Mouse (Mus musculus): ENCODE results near the gene Myo1e. TPM values are rescaled to one million over a fixed set of nuclear protein-coding genes. Genes with fewer than 3 reads are reported as not detected.

Myo1e gene
- polyA plus RNA-seq, 1 experiment: 0.02 TPM

DNA sequence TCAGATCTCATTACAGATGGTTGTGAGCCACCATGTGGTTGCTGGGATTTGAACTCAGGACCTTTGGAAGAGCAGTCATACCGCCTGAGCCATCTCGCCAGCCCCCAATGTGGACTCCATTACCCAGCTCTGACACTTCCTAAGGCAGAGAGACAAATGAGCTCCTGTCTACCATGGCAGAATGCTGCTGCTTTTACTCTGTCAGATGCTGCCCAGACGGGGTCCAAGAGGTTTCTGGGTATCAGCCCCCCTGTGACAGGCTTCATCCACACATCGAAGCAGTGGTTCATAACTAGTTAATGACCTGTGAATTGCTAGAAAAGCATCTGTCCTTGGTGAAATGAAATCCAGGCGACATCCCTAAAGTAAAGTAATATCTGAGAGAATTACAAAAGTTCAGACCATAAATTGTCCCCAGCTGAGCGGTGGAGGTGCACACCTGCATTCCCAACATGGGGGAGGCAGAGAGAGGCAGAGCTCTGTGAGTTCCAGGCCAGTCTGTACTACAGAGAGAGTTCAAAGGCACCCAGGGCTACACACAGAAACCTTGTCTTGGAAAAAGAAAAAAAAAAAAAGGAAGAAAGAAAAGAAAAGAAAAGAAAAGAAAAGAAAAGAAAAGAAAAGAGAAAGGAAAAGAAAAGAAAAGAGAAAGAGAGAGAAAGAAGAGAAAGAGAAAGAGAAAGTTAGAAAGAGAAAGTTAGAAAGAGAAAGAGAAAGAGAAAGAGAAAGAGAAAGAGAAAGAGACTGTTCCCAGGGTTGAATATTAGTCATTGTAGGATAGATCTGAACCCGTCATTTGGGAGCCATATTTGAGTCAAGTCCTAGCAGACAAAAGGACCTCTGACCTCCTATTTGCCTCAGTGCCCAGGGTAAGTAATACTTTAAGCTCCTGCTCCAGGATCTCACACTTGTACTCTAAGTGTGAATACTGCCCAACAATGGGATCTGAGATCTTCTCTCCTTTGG, 172.6 kb downstream of the Myo1e start:
- no peak for TF ChIP-seq TAL1 (IDR thresholded peaks at IDR 0.05; ENCODE audit: low read length)
- Histone ChIP-seq H3K27me3 (ENCODE audit: control insufficient read depth) (no peaks in the 10 kb centered on the region), H3K4me1 (ENCODE audit: control insufficient read depth) (peaks cover 23% of the 10 kb centered on the region), H3K4me3 (replicated peaks) (no peak overlapping the region), H3K9me3 (ENCODE audit: control insufficient read depth, low read length) (no peaks in the 10 kb centered on the region), H3K36me3 (ENCODE audit: control insufficient read depth) (no peaks in the 10 kb centered on the region; the same call in 1 of the 2 replicates)

GRCm38 (mm10) chr9:70382091-70382490, 174.9 kb downstream of the Myo1e start:
- no peak overlapping the region for H3K4me3 ChIP-seq (replicated peaks)
- TF ChIP-seq TAL1 (IDR thresholded peaks at IDR 0.05; ENCODE audit: low read length) (no peak), GATA1 (IDR thresholded peaks at IDR 0.05; ENCODE audit: low read length) (no peak)
- H3K27me3 ChIP-seq (ENCODE audit: control insufficient read depth): no peaks in the 10 kb centered on the region
- H3K36me3 ChIP-seq (ENCODE audit: control insufficient read depth): no peaks in the 10 kb centered on the region; the same call in 1 of the 2 replicates
- no peaks in the 10 kb centered on the region for H3K9me3 ChIP-seq (ENCODE audit: control insufficient read depth, low read length)
- H3K4me1 ChIP-seq (ENCODE audit: control insufficient read depth): peaks cover 44% of the 10 kb centered on the region

DNA sequence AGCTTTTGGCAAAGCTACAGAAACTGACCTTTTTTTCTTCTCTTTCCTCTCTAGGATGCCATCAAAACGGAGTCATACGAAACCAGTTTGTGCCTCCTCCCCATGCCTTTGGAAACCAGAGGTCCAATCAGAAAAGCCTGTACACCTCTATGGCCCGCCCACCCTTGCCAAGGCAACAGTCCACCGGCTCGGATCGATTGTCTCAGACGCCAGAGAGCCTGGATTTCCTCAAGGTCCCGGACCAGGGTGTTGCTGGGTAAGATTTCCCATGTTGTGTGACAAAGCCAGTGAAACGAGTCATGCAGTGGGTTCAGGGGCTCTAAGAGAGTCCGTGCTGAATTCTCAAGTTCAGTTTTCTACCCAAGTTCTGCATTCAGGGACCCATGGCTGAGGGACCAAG, 176.6 kb downstream of the Myo1e start:
- TF ChIP-seq TAL1 (IDR thresholded peaks at IDR 0.05; ENCODE audit: low read length): no peak
- no peaks in the 10 kb centered on the region for H3K27me3 ChIP-seq (ENCODE audit: control insufficient read depth)
- no peak overlapping the region for H3K4me3 ChIP-seq (replicated peaks)
- H3K9me3 ChIP-seq (ENCODE audit: control insufficient read depth, low read length): no peaks in the 10 kb centered on the region
- H3K4me1 ChIP-seq (ENCODE audit: control insufficient read depth): peaks cover 46% of the 10 kb centered on the region
- no peaks in the 10 kb centered on the region for H3K36me3 ChIP-seq (ENCODE audit: control insufficient read depth)

DNA sequence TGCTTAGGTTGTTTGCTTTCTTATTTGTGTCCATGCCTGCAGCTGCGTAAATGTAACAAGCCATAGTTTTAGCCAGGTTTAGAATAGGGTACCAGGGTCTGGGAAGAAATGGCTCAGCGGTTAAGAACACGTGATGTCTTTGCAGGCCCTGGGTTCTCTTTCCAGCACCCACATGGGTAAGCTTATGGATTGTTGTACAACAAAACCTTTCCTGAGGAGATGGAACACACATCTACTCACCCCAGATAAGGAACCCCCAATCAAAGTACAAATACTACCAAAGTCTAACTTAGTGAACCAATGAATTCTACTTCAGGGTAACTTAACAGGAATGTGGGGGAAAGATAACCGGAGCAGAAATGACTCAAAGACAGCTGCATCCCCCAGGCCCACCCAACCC, 177.3 kb downstream of the Myo1e start:
- H3K9me3 ChIP-seq (ENCODE audit: control insufficient read depth, low read length): no peaks in the 10 kb centered on the region
- H3K36me3 ChIP-seq (ENCODE audit: control insufficient read depth): no peaks in the 10 kb centered on the region
- H3K27me3 ChIP-seq (ENCODE audit: control insufficient read depth): no peaks in the 10 kb centered on the region
- TF ChIP-seq GATA1 (IDR thresholded peaks at IDR 0.05; ENCODE audit: low read length) (no peak), TAL1 (IDR thresholded peaks at IDR 0.05; ENCODE audit: low read length) (no peak)
- peaks cover 46% of the 10 kb centered on the region for H3K4me1 ChIP-seq (ENCODE audit: control insufficient read depth)
- H3K4me3 ChIP-seq (replicated peaks): no peak overlapping the region

DNA sequence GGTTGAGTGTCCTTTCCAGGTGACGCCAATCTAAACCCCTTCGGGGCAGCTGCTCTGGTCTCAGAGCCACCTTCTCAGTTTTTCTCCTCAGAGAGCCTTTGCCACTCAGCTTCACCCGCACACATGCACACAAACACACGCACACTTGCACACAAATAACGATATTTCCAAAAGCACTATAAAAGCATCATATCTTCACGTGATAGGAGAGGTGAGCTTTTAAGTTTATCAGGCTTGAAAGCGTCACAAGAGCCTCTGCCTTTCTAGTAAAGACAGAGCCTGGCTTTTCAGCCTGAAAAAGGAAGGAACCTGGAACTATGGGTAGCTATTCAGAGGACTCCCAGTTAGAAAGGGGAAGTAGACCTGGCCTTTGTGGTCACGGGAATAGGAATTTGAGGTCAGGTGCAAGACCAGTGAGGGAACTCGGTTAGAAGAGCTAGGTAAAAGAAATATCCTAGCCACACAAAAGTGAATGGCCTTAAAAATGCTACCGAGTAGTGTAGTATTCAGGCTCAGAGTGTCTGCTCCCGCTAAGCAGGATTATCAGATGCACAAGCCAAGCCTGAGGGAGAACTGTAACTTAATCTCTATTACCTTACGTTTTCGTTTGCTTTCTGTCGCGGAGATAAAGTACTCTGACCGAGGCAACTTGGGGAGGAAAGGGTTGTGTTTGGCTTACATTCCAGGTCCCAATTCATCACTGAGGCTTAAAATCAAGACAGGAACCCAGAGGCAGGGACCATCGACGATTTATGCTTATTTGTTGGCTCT, 178.0 kb downstream of the Myo1e start:
- no peaks in the 10 kb centered on the region for H3K36me3 ChIP-seq (ENCODE audit: control insufficient read depth)
- H3K27me3 ChIP-seq (ENCODE audit: control insufficient read depth): no peaks in the 10 kb centered on the region
- no peaks in the 10 kb centered on the region for H3K9me3 ChIP-seq (ENCODE audit: control insufficient read depth, low read length)
- TF ChIP-seq GATA1 (IDR thresholded peaks at IDR 0.05; ENCODE audit: low read length): peak; percentile 36; the same call in 1 of the 2 replicates
- no peak for TF ChIP-seq TAL1 (IDR thresholded peaks at IDR 0.05; ENCODE audit: low read length)
- peaks cover 49% of the 10 kb centered on the region for H3K4me1 ChIP-seq (ENCODE audit: control insufficient read depth)
- H3K4me3 ChIP-seq (replicated peaks): peak overlapping the region; percentile 41

DNA sequence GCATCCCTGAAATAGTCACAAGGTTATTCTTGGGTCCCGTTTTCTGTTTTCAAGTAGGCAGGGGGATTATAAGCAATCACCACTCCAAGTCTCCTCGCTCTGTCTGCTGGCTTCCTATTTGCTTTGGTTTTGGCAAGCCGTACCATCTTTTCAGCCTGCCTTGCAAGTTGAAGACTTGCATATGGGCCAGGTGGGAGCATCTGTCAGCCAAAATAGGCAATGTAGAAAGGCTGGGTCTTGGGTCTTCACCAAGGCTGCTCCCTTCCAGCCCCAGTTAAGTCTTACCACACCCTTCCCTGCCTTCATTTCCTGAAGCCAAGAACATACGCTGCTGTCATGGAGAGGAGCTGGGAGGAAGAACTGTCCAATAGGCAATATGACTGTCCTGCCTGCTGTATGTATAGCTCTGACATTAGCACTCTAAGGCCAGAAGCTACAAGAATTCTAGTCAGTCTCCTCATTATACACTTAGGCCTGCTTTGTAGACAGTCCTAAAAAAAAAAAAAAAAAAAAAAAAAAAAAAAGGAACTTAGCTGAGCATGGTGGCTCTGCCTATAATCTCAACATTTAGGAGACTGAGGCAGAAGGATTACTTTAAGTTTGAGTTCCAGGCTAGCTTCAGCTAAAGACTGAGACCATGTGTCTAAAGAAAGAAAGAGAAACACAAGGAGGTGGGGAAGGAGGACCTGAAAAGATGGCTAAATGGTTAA, 180.4 kb downstream of the Myo1e start:
- H3K36me3 ChIP-seq (ENCODE audit: control insufficient read depth): no peaks in the 10 kb centered on the region
- H3K9me3 ChIP-seq (ENCODE audit: control insufficient read depth, low read length): no peaks in the 10 kb centered on the region
- H3K27me3 ChIP-seq (ENCODE audit: control insufficient read depth): no peaks in the 10 kb centered on the region
- no peak for TF ChIP-seq GATA1 (IDR thresholded peaks at IDR 0.05; ENCODE audit: low read length)
- TF ChIP-seq TAL1 (IDR thresholded peaks at IDR 0.05; ENCODE audit: low read length): no peak
- no peak overlapping the region for H3K4me3 ChIP-seq (replicated peaks)
- H3K4me1 ChIP-seq (ENCODE audit: control insufficient read depth): peaks cover 61% of the 10 kb centered on the region

DNA sequence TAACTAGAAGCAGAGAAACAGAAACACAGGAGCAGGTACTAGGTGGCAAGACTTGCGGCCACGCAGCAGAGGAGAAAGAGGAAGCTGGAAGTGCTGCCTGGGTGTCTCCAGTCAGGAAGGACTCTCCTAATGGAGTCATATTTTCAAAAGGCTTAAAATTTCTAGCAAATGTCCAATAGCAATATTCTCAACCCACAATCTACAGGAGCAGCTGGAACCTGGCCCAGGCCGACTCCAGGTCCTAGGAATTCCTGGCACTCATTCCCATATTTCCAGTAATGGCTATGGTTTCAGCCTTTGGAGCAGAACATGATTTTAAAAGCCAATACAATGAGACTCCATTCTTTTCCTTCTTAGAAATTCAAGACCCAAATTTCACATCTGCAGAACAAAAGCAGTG, 182.4 kb downstream of the Myo1e start:
- no peak overlapping the region for H3K4me3 ChIP-seq (replicated peaks)
- TF ChIP-seq TAL1 (IDR thresholded peaks at IDR 0.05; ENCODE audit: low read length) (no peak), GATA1 (IDR thresholded peaks at IDR 0.05; ENCODE audit: low read length) (no peak)
- H3K36me3 ChIP-seq (ENCODE audit: control insufficient read depth): no peaks in the 10 kb centered on the region
- no peaks in the 10 kb centered on the region for H3K9me3 ChIP-seq (ENCODE audit: control insufficient read depth, low read length)
- H3K4me1 ChIP-seq (ENCODE audit: control insufficient read depth): peaks cover 51% of the 10 kb centered on the region
- H3K27me3 ChIP-seq (ENCODE audit: control insufficient read depth): no peaks in the 10 kb centered on the region

DNA sequence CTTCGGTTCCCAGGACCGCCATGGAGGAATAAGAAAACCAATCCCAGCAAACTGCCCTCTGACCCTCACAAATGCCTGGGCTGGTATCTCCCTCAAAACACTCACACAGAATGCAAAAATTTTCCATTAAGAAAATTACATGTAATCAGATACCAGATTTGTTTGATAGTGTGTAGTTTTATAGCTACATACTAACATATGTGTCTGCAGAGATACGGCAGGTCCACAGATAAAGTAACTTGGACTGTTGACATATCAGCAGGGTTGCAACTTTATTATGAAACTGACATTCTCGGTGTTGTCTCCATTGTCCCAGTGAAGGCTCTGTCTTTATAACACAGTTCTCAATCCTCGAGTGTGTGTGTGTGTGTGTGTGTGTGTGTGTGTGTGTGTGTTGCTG, 183.9 kb downstream of the Myo1e start:
- Histone ChIP-seq H3K9me3 (ENCODE audit: control insufficient read depth, low read length) (no peaks in the 10 kb centered on the region), H3K27me3 (ENCODE audit: control insufficient read depth) (no peaks in the 10 kb centered on the region), H3K4me3 (replicated peaks) (no peak overlapping the region), H3K4me1 (ENCODE audit: control insufficient read depth) (peaks cover 36% of the 10 kb centered on the region), H3K36me3 (ENCODE audit: control insufficient read depth) (peaks cover 2% of the 10 kb centered on the region; the same call in 1 of the 2 replicates)
- TF ChIP-seq TAL1 (IDR thresholded peaks at IDR 0.05; ENCODE audit: low read length): no peak
- TF ChIP-seq GATA1 (IDR thresholded peaks at IDR 0.05; ENCODE audit: low read length): no peak
